Mouse (Mus musculus) brain, adult 2 months (tissue): Measurements from ENCODE around the gene Keap1.

Experiments used
- DNase-seq: peaks from one replicate; pipeline ENCODE4 v3.0.0; 2011; ENCODE audit warnings: low read depth, low spot score

Keap1 gene

GRCm38 (mm10) chr9:21196521-21197433 lies 42.4 kb downstream of the Keap1 start:
- peak; percentile 92 for DNase-seq

GRCm38 (mm10) chr9:21195736-21196505 lies 43.2 kb downstream of the Keap1 start:
- DNase-seq = peak; percentile 83

GRCm38 (mm10) chr9:21194787-21195493 lies 44.2 kb downstream of the Keap1 start:
- no peak for DNase-seq

GRCm38 (mm10) chr9:21193786-21194185 lies 45.4 kb downstream of the Keap1 start:
- no peak for DNase-seq

- no peak for DNase-seq
Measured at GRCm38 (mm10) chr9:21190670-21191069, 48.5 kb downstream of the Keap1 start.

- peak; percentile 59 for DNase-seq
Measured at GRCm38 (mm10) chr9:21189905-21190304, 49.3 kb downstream of the Keap1 start.

- no peak for DNase-seq
Measured at GRCm38 (mm10) chr9:21185436-21185835, 53.7 kb downstream of the Keap1 start.

- DNase-seq = peak; percentile 70
Measured at GRCm38 (mm10) chr9:21184733-21185132, 54.4 kb downstream of the Keap1 start.

GRCm38 (mm10) chr9:21183905-21184413 lies 55.2 kb downstream of the Keap1 start:
- peak; percentile 55 for DNase-seq

GRCm38 (mm10) chr9:21183421-21183820 lies 55.7 kb downstream of the Keap1 start:
- DNase-seq = no peak

- DNase-seq = no peak
Measured at GRCm38 (mm10) chr9:21181421-21182220, 57.5 kb downstream of the Keap1 start.

GRCm38 (mm10) chr9:21180841-21181240 lies 58.3 kb downstream of the Keap1 start:
- no peak for DNase-seq

- no peak for DNase-seq
Measured at GRCm38 (mm10) chr9:21180402-21180801, 58.8 kb downstream of the Keap1 start.
